Mouse (Mus musculus) megakaryocyte, embryonic 14.5 days (primary cell): ENCODE data around the gene Lrrc8c.

ENCODE experiments used
- FLI1 ChIP-seq: IDR thresholded peaks from 2 replicates; pipeline ENCODE4 v1.6.1; 2012; ENCODE audit warnings: low read length, inconsistent platforms, mixed read lengths
- GATA1 ChIP-seq: IDR thresholded peaks from 3 replicates; pipeline ENCODE4 v1.6.1; 2012; ENCODE audit warnings: mixed read lengths, low read length, inconsistent platforms, borderline replicate concordance

- no peak for TF ChIP-seq FLI1
- no peak for TF ChIP-seq GATA1
Measured at GRCm38 (mm10) chr5:105585929-105586328, 66.7 kb downstream of the Lrrc8c start.
